Comparison of ENCODE assay signal across 8 mouse cellular contexts in genomic region chr15:96696486-96697284, GRCm38 (mm10). TPM values are rescaled to one million over a fixed set of nuclear protein-coding genes. Genes with fewer than 3 reads are reported as not detected.
DNase-seq lines count a peak whose midpoint lies in the region; ATAC-seq and TF ChIP-seq lines count a peak whose summit lies in the region.

No protein-coding gene starts in this region.

- TF ChIP-seq CTCF in cerebellum, adult 2 months (IDR thresholded peaks at IDR 0.05; ENCODE audit: borderline replicate concordance, insufficient read depth, low read depth, low read length) = no peak
- no peak for TF ChIP-seq CTCF in liver, embryonic 14.5 days (IDR thresholded peaks at IDR 0.05; ENCODE audit: low read depth)

- no peak overlapping the region for H3K27ac ChIP-seq in cerebellum, adult 2 months (ENCODE audit: insufficient read depth, low read length)
- H3K27ac ChIP-seq in liver, embryonic 14.5 days = no peak overlapping the region

- no peaks in the 10 kb centered on the region for H3K9me3 ChIP-seq in liver, embryonic 14.5 days (ENCODE audit: control insufficient read depth, low read length)

- DNase-seq in cerebellum, adult 2 months = peak in 1 of 2 experiments; percentile 16
- no peak for DNase-seq in cerebellum, adult 11-12 months
- no peak for DNase-seq in liver, embryonic 14.5 days (ENCODE audit: low read depth in 3 of 3, low spot score in 3 of 3)
- no peak for DNase-seq in embryo, embryonic 10.5 days (ENCODE audit: low spot score)
- no peak for DNase-seq in frontal cortex, adult 2 months (ENCODE audit: extremely low spot score in 1 of 2, low spot score in 1 of 2)
- no peak for DNase-seq in Muller cell, postnatal 12 days (ENCODE audit: inconsistent ontology term)

- TF ChIP-seq EP300 in liver, embryonic 14.5 days (IDR thresholded peaks at IDR 0.05; ENCODE audit: low read depth) = no peak

- ATAC-seq in CD4-positive, CD25-positive, alpha-beta regulatory T cell, adult 4 months = peak; percentile 7
- ATAC-seq in granulocyte monocyte progenitor cell, adult 5-6 weeks (replicated peaks; ENCODE audit: poor library complexity, severe bottlenecking) = peak; percentile 16; the same call in 1 of the 2 replicates
- ATAC-seq in liver, embryonic 14.5 days (ENCODE audit: insufficient read depth) = no peak

- H3K9ac ChIP-seq in liver, embryonic 14.5 days (replicated peaks) = peak overlapping the region; percentile 99

- H3K4me1 ChIP-seq in cerebellum, adult 2 months (ENCODE audit: control insufficient read depth, insufficient read depth, low read length) = peaks cover 12% of the 10 kb centered on the region; the same call in 1 of the 2 replicates
- H3K4me1 ChIP-seq in liver, embryonic 14.5 days (replicated peaks; ENCODE audit: control insufficient read depth in 2 of 2, insufficient read depth in 2 of 2, low read length in 1 of 2) = peaks cover 10 to 19% of the 10 kb centered on the region in 2 experiments

- no peak for TF ChIP-seq POLR2A in cerebellum, adult 2 months (IDR thresholded peaks at IDR 0.05; ENCODE audit: borderline replicate concordance, insufficient read depth, low read length)

- peak overlapping the region; percentile 98 for H3K4me2 ChIP-seq in liver, embryonic 14.5 days (ENCODE audit: low read depth)

- H3K36me3 ChIP-seq in liver, embryonic 14.5 days (replicated peaks; ENCODE audit: control insufficient read depth, insufficient read depth, low read depth) = peaks cover 67% of the 10 kb centered on the region

- peak overlapping the region; percentile 43 for H3K4me3 ChIP-seq in cerebellum, adult 2 months (replicated peaks; ENCODE audit: insufficient read depth, low read depth, low read length)
- H3K4me3 ChIP-seq in liver, embryonic 14.5 days (ENCODE audit: insufficient read depth in 1 of 2, low read depth in 2 of 2, low read length in 2 of 2) = peak overlapping the region; percentile 28 to 97; a peak in 2 of 4 replicates

- no peaks in the 10 kb centered on the region for H3K27me3 ChIP-seq in cerebellum, adult 2 months (ENCODE audit: control insufficient read depth, insufficient read depth, low read length)
- H3K27me3 ChIP-seq in liver, embryonic 14.5 days (ENCODE audit: control insufficient read depth, insufficient read depth, low read length) = no peaks in the 10 kb centered on the region; the same call in 1 of the 2 replicates

- 16% methylated on average over 13 of the region's 13 CpGs for WGBS in cerebellum, adult 2 months
- WGBS in liver, embryonic 14.5 days (ENCODE audit: insufficient replicate concordance) = 70% methylated on average over 13 of the region's 13 CpGs

RNA-seq across cellular contexts. Expression of gene Slc38a2, which starts 2.8 kb away (rescaled TPM):
- 93.6 and 103 TPM in 2 replicates for polyA plus RNA-seq in cerebellum, adult 2 months (2012; rRNA removed)
- polyA plus RNA-seq in CD4-positive, CD25-positive, alpha-beta regulatory T cell, adult 4 months (2017; shearing (Covaris generic)) = 10 to 100 TPM; 34.6 to 44.7 TPM
- total RNA-seq in granulocyte monocyte progenitor cell, adult 5-6 weeks (2014; fragmentation: Nextera tagmentation) = 89.2 and 112 TPM in 2 replicates
- 84.0 and 92.8 TPM in 2 replicates for total RNA-seq in granulocyte monocyte progenitor cell, adult 5-6 weeks (2017)
- polyA plus RNA-seq in liver, embryonic 14.5 days (2012; rRNA removed) = 16.9 and 19.9 TPM in 2 replicates
- 28.8 and 32.8 TPM in 2 replicates for polyA plus RNA-seq in liver, embryonic 14.5 days (2014; fragmentation: Nextera tagmentation; extraction: Ambion mirVana)
- 64.1 and 71.7 TPM in 2 replicates for polyA plus RNA-seq in frontal cortex, adult 2 months (2012; rRNA removed)

RNA-seq across cellular contexts. Expression of gene Slc38a1, which starts 54.0 kb away (rescaled TPM):
- 141 and 160 TPM in 2 replicates for polyA plus RNA-seq in cerebellum, adult 2 months (2012; rRNA removed)
- 10 to 100 TPM; 65.0 to 80.7 TPM for polyA plus RNA-seq in CD4-positive, CD25-positive, alpha-beta regulatory T cell, adult 4 months (2017; shearing (Covaris generic))
- 93.0 and 110 TPM in 2 replicates for total RNA-seq in granulocyte monocyte progenitor cell, adult 5-6 weeks (2014; fragmentation: Nextera tagmentation)
- total RNA-seq in granulocyte monocyte progenitor cell, adult 5-6 weeks (2017) = 63.9 and 67.5 TPM in 2 replicates
- polyA plus RNA-seq in liver, embryonic 14.5 days (2012; rRNA removed) = 5.7 and 9.3 TPM in 2 replicates
- polyA plus RNA-seq in liver, embryonic 14.5 days (2014; fragmentation: Nextera tagmentation; extraction: Ambion mirVana) = 15.1 and 15.5 TPM in 2 replicates
- 73.9 and 81.2 TPM in 2 replicates for polyA plus RNA-seq in frontal cortex, adult 2 months (2012; rRNA removed)
